Mouse (Mus musculus): ENCODE data around the gene Rps27rt. TPM values are rescaled to one million over a fixed set of nuclear protein-coding genes. Genes with fewer than 3 reads are reported as not detected.
A peak's percentile ranks its signal among the peaks of the same experiment; 100 is the strongest.
"Not testable (repeated sequence)": the region's sequence is repeated elsewhere in the genome, so short reads cannot be mapped to it uniquely, and the experiment has no call there.

Rps27rt gene
- polyA plus RNA-seq, 1 experiment = 36.4 TPM

- Histone ChIP-seq H3K27ac (ENCODE audit: insufficient read depth, low read length) (0 out of 2 replicates have a peak within 1 kb of the TSS, but pooled peaks have one; percentile 53), H3K4me1 (ENCODE audit: control insufficient read depth, insufficient read depth, low read length) (no peaks in the 10 kb centered on the region), H3K4me3 (replicated peaks; ENCODE audit: insufficient read depth, low read depth, low read length) (peak within 1 kb of the TSS; percentile 55), H3K27me3 (ENCODE audit: control insufficient read depth, insufficient read depth, low read length) (no peaks in the 10 kb centered on the region)
- TF ChIP-seq CTCF (IDR thresholded peaks at IDR 0.05; ENCODE audit: borderline replicate concordance, insufficient read depth, low read depth, low read length) (no peak), POLR2A (IDR thresholded peaks at IDR 0.05; ENCODE audit: borderline replicate concordance, insufficient read depth, low read length) (no peak)
- under 1% methylated on average over 81 of the region's 86 CpGs for WGBS
- DNase-seq = peak; percentile 79 to 80
Observed at GRCm38 (mm10) chr9:114978281-114979111, 4.0 kb downstream of the Rps27rt start, which contains the start of gene Osbpl10. Osbpl10 (plus strand) TSS chr9:114978569.

DNA sequence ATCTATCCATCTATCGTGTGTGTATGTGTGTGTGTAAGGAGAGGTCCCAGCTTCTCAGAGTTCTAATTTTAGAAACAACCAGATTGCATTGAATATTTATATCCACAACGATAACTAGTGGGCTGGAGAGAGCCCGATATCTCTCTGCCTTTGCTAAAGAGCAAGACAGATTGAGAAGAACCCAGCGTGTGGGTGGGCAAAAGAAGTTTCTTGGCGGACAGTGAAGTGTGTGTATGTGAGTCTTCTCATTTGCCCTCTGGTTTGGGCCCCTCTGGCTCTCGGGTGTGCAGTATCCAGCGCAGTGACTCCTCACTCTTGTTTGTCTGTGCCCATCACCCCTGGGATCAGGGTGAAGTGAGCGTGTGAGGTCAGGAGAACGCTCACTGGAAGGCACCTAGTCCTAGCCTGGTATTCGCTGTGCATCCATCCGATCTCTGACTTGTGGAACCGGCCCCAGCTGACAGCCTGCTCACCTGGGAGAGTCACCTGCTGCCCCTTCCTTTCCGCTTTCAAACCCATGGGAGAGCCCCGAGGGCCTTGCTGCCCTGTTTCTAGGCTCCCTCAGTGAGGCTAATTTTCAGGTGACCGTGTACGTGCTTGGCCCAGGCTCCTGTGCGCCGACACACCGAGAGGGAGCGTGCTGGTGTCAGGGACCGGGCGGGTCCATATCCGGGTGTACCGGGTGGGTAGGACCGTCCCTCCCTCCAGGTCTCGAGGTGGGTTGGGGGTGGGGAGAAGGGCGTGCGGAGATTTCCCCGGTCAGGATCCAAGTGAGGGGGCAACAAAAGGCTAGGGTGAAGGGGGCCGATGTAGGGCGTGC lies 4.9 kb downstream of the Rps27rt start:
- 0 out of 2 replicates have a peak overlapping the region, but pooled peaks have one; percentile 4 for H3K27ac ChIP-seq (ENCODE audit: insufficient read depth, low read length)
- no peaks in the 10 kb centered on the region for H3K27me3 ChIP-seq (ENCODE audit: control insufficient read depth, insufficient read depth, low read length)
- WGBS = 12% methylated on average over 31 of the region's 31 CpGs
- peak; percentile 67 to 70 for DNase-seq
- H3K4me3 ChIP-seq (replicated peaks; ENCODE audit: insufficient read depth, low read depth, low read length) = peak overlapping the region; percentile 55
- no peaks in the 10 kb centered on the region for H3K4me1 ChIP-seq (ENCODE audit: control insufficient read depth, insufficient read depth, low read length)
- TF ChIP-seq POLR2A (IDR thresholded peaks at IDR 0.05; ENCODE audit: borderline replicate concordance, insufficient read depth, low read length) = no peak
- TF ChIP-seq CTCF (IDR thresholded peaks at IDR 0.05; ENCODE audit: borderline replicate concordance, insufficient read depth, low read depth, low read length) = no peak

DNA sequence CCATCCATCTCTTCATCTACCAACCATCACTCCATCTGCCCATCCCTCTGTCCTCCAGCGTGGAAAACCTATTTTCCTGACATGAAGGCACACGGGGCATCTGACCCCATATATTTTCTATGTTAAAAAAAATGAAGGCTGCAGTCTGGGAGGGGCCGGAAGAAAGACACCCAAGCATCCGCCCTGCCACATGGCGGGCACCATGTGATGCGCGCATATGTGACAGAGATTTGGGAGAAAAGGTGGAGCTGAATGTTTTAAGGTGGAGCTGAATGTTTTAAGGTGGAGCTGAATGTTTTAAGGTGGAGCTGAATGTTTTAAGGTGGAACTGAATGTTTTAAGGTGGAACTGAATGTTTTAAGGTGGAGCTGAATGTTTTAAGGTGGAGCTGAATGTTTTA lies 16.3 kb downstream of the Rps27rt start:
- H3K27ac ChIP-seq (ENCODE audit: insufficient read depth, low read length); H3K4me3 ChIP-seq (replicated peaks; ENCODE audit: insufficient read depth, low read depth, low read length); H3K27me3 ChIP-seq (ENCODE audit: control insufficient read depth, insufficient read depth, low read length); DNase-seq; H3K4me1 ChIP-seq (ENCODE audit: control insufficient read depth, insufficient read depth, low read length): not testable (repeated sequence)
- WGBS = 45% methylated on average over 7 of the region's 7 CpGs

DNA sequence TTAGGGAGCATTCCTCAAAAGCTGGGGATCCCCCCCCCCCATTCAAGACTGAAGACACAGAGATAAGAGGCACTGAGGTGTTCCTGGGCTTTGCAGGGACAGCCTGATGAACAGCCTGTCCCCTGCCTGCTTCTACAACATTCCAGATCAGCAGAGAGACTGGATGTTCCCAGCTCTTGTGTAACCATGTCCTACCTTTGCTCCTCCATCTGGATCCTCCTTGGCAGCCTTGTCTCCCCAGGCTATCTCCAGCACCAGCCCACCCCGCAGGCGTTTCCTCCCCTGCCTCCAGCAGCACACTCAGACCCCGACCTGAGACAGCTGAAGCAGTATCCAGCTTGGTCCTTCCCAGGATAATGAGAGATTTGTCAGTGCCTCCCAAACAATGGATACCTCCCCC lies 18.4 kb downstream of the Rps27rt start:
- 35% methylated on average over 3 of the region's 3 CpGs for WGBS
- Histone ChIP-seq H3K27ac (ENCODE audit: insufficient read depth, low read length) (no peak overlapping the region), H3K4me1 (ENCODE audit: control insufficient read depth, insufficient read depth, low read length) (no peaks in the 10 kb centered on the region), H3K4me3 (replicated peaks; ENCODE audit: insufficient read depth, low read depth, low read length) (no peak overlapping the region), H3K27me3 (ENCODE audit: control insufficient read depth, insufficient read depth, low read length) (no peaks in the 10 kb centered on the region)
- no peak for DNase-seq
- no peak for TF ChIP-seq POLR2A (IDR thresholded peaks at IDR 0.05; ENCODE audit: borderline replicate concordance, insufficient read depth, low read length)
- TF ChIP-seq CTCF (IDR thresholded peaks at IDR 0.05; ENCODE audit: borderline replicate concordance, insufficient read depth, low read depth, low read length) = no peak

DNA sequence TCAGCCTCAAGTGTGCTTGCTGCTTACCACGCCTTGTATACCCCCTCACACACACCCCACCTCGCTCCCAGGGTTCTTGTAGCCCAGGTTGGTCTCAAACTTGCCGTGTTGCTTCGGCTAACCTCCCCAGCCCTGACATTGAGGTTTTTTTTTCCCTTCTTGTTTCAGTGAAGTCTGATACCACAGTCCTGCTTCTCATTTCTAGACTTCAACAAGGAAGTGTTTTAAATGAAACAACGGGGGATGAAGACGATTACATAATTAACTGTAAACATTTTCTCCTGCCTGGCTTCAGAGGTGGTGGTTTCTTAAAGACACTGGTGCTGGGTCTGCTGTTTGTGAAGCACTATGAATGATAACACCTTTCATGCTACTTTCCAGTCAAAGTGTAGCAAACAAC lies 21.7 kb downstream of the Rps27rt start:
- H3K4me1 ChIP-seq (ENCODE audit: control insufficient read depth, insufficient read depth, low read length) = no peaks in the 10 kb centered on the region
- no peak for DNase-seq
- TF ChIP-seq CTCF (IDR thresholded peaks at IDR 0.05; ENCODE audit: borderline replicate concordance, insufficient read depth, low read depth, low read length) = no peak
- TF ChIP-seq POLR2A (IDR thresholded peaks at IDR 0.05; ENCODE audit: borderline replicate concordance, insufficient read depth, low read length) = no peak
- no peak overlapping the region for H3K4me3 ChIP-seq (replicated peaks; ENCODE audit: insufficient read depth, low read depth, low read length)
- H3K27me3 ChIP-seq (ENCODE audit: control insufficient read depth, insufficient read depth, low read length) = no peaks in the 10 kb centered on the region
- 88% methylated on average over 6 of the region's 6 CpGs for WGBS
- no peak overlapping the region for H3K27ac ChIP-seq (ENCODE audit: insufficient read depth, low read length)

DNA sequence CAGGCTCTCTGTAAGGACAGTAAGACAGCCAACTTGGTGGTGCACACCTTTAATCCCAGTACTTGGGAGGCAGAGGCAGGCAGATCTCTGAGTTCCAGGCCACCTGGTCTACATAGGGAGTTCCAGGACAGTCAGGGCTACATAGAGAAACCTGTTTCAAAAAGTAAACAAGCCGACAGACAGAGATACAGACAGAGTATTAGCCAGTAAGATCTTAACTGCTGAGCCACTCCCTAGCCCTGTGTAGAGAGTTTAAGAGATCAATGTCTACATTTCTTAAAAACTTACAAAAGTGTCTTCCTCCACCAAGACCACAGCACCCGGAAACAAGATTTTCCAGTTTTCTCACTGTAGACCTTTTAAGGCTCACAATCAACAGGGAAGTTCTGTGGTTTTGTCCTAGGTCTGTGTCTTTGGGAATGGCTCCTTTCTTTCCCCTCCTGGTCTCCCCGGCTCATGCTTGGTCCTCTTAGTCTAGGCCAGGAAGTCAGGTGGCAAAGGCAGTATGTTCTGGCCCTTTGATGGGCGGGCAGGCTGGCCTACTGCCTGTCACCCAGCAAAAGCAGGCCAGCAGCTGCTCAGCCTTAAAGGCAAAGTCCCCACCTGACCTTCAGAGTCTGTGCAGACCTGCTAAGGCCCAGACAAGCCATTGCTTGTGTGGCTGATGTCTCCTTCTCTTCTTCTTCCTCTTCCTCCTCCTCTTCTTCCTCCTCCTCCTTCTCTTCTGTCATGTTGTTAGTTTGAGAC lies 22.3 kb downstream of the Rps27rt start:
- no peak for TF ChIP-seq POLR2A (IDR thresholded peaks at IDR 0.05; ENCODE audit: borderline replicate concordance, insufficient read depth, low read length)
- no peak for TF ChIP-seq CTCF (IDR thresholded peaks at IDR 0.05; ENCODE audit: borderline replicate concordance, insufficient read depth, low read depth, low read length)
- Histone ChIP-seq H3K4me1 (ENCODE audit: control insufficient read depth, insufficient read depth, low read length) (no peaks in the 10 kb centered on the region), H3K27me3 (ENCODE audit: control insufficient read depth, insufficient read depth, low read length) (no peaks in the 10 kb centered on the region), H3K4me3 (replicated peaks; ENCODE audit: insufficient read depth, low read depth, low read length) (no peak overlapping the region), H3K27ac (ENCODE audit: insufficient read depth, low read length) (no peak overlapping the region)
- WGBS = 54% methylated on average over 4 of the region's 4 CpGs
- DNase-seq = no peak

DNA sequence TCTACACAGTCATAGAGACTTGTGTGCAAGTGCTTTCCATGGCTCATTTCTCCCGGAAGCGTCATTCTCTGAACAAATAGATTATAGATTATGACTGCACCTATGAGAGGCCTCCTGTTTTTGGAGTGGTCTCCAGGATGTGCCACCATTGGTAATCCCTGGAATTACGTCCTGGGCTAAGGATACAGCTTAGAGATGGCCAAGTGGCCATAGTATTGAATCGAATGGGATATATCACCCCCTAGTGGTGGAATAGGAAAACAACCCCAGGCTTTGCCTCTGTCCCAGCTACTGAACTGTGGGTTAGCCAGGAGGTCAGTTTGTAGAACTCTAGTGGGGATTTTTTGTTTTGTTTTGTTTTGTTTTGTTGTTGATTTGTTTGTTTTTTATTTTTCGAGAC lies 25.6 kb downstream of the Rps27rt start:
- Histone ChIP-seq H3K27me3 (ENCODE audit: control insufficient read depth, insufficient read depth, low read length) (no peaks in the 10 kb centered on the region), H3K4me3 (replicated peaks; ENCODE audit: insufficient read depth, low read depth, low read length) (no peak overlapping the region), H3K27ac (ENCODE audit: insufficient read depth, low read length) (no peak overlapping the region), H3K4me1 (ENCODE audit: control insufficient read depth, insufficient read depth, low read length) (no peaks in the 10 kb centered on the region)
- TF ChIP-seq CTCF (IDR thresholded peaks at IDR 0.05; ENCODE audit: borderline replicate concordance, insufficient read depth, low read depth, low read length) = peak; percentile 67
- TF ChIP-seq POLR2A (IDR thresholded peaks at IDR 0.05; ENCODE audit: borderline replicate concordance, insufficient read depth, low read length) = no peak
- WGBS = 42% methylated on average over 5 of the region's 5 CpGs
- DNase-seq = peak; percentile 26 to 49
